Mouse (Mus musculus) heart, postnatal 0 days (tissue): ENCODE results near the gene Pgbd1.

Experiments used
- CTCF ChIP-seq: IDR thresholded peaks from 2 replicates; pipeline ENCODE4 v1.5.1; 2016; ENCODE audit warnings: antibody characterized with exemption, control low read depth, low read depth
- EP300 ChIP-seq: IDR thresholded peaks from 2 replicates; pipeline ENCODE4 v1.6.1; 2016; ENCODE audit warnings: antibody characterized with exemption, low read depth

GRCm38 (mm10) chr13:21407341-21407740 lies 33.5 kb downstream of the Pgbd1 start:
- TF ChIP-seq CTCF, result no peak
- no peak for TF ChIP-seq EP300
